Comparison of ENCODE assay signal across 10 mouse cellular contexts in the genomic region with DNA sequence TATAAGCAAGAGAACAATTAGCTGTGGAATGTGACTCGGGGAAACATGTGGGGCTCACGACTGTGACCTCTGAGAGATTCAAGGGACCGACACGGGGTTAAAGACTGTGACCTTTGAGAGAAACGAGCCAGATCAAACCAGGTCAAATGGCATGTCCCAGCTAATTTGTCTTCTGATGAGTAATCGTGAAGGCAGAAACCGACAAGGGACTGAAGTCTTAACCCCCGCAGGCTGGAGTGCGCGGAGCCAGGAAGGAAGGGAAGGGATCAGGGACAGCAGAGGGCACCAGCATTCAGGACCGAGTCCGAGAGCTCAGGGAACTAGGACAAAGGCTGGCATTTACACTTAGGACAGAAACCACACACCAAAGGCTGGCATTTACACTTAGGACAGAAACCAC. TPM values are rescaled to one million over a fixed set of nuclear protein-coding genes. Genes with fewer than 3 reads are reported as not detected.
DNase-seq lines count a peak whose midpoint lies in the region; ATAC-seq and TF ChIP-seq lines count a peak whose summit lies in the region.
"Had no signal": no experiment of that assay in that cellular context is flagged by ENCODE, and none has a peak within 500 bp of the region (broad histone marks: within the 10 kb centered on the region; RNA-seq: fewer than 3 reads in every experiment).

No protein-coding gene starts in this region.

- 20% methylated on average over 12 of the region's 12 CpGs for WGBS in lung, postnatal 0 days
- 6% methylated on average over 12 of the region's 12 CpGs for WGBS in midbrain, embryonic 11.5 days

- H3K9me3 ChIP-seq in lung, postnatal 0 days (ENCODE audit: low read length): no peaks in the 10 kb centered on the region
- H3K9me3 ChIP-seq in midbrain, embryonic 11.5 days (ENCODE audit: control insufficient read depth, low read length): no peaks in the 10 kb centered on the region
- H3K9me3 ChIP-seq: embryonic facial prominence, embryonic 15.5 days; limb, embryonic 13.5 days had no signal

- no peak overlapping the region for H3K4me3 ChIP-seq in lung, postnatal 0 days (ENCODE audit: low read depth, low read length)
- H3K4me3 ChIP-seq in midbrain, embryonic 11.5 days (ENCODE audit: low read depth, low read length): no peak overlapping the region
- H3K4me3 ChIP-seq: embryonic facial prominence, embryonic 15.5 days; limb, embryonic 13.5 days had no signal

- DNase-seq in cerebellum, postnatal 10 days: peak; percentile 32 to 36
- DNase-seq in cerebellum, adult 8-10 months: no peak
- DNase-seq in lung, postnatal 0 days (ENCODE audit: low spot score): no peak
- DNase-seq in lung, postnatal 14 days: no peak
- peak; percentile 91 for DNase-seq in midbrain, embryonic 11.5 days (ENCODE audit: low spot score, missing footprints)
- no peak for DNase-seq in thymus, postnatal 25 days
- DNase-seq in urinary bladder, adult 2 months (ENCODE audit: low spot score): no peak
- no peak for DNase-seq in urinary bladder, postnatal 14 days (ENCODE audit: low spot score)

- H3K9ac ChIP-seq in lung, postnatal 0 days (replicated peaks; ENCODE audit: low read depth): no peak overlapping the region
- H3K9ac ChIP-seq in midbrain, embryonic 11.5 days (ENCODE audit: low read length): peak overlapping the region; percentile 13
- H3K9ac ChIP-seq: embryonic facial prominence, embryonic 15.5 days; limb, embryonic 13.5 days had no signal

- no peak for TF ChIP-seq EP300 in lung, postnatal 0 days (IDR thresholded peaks at IDR 0.05)

- peak; percentile 33 for TF ChIP-seq CTCF in lung, postnatal 0 days (IDR thresholded peaks at IDR 0.05)

- no peaks in the 10 kb centered on the region for H3K4me1 ChIP-seq in lung, postnatal 0 days (ENCODE audit: insufficient read depth, low read depth, low read length)
- H3K4me1 ChIP-seq in midbrain, embryonic 11.5 days (ENCODE audit: control insufficient read depth, insufficient read depth, low read length): peaks cover 10% of the 10 kb centered on the region

- no peak overlapping the region for H3K27ac ChIP-seq in lung, postnatal 0 days (ENCODE audit: low read length)
- no peak overlapping the region for H3K27ac ChIP-seq in midbrain, embryonic 11.5 days (ENCODE audit: low read depth, low read length)
- H3K27ac ChIP-seq: embryonic facial prominence, embryonic 15.5 days; limb, embryonic 13.5 days had no signal

- H3K27me3 ChIP-seq in lung, postnatal 0 days (replicated peaks; ENCODE audit: insufficient read depth, low read length): no peaks in the 10 kb centered on the region
- no peaks in the 10 kb centered on the region for H3K27me3 ChIP-seq in midbrain, embryonic 11.5 days (ENCODE audit: control insufficient read depth, insufficient read depth, low read length)
- H3K27me3 ChIP-seq: embryonic facial prominence, embryonic 15.5 days; limb, embryonic 13.5 days had no signal

- H3K36me3 ChIP-seq in lung, postnatal 0 days (ENCODE audit: insufficient read depth, low read length): peaks cover 5% of the 10 kb centered on the region; the same call in 1 of the 2 replicates
- no peaks in the 10 kb centered on the region for H3K36me3 ChIP-seq in midbrain, embryonic 11.5 days (ENCODE audit: control insufficient read depth, insufficient read depth, low read length)

- H3K4me2 ChIP-seq in lung, postnatal 0 days (replicated peaks; ENCODE audit: low read depth, low read length): no peak overlapping the region
- no peak overlapping the region for H3K4me2 ChIP-seq in midbrain, embryonic 11.5 days
- H3K4me2 ChIP-seq: embryonic facial prominence, embryonic 15.5 days; limb, embryonic 13.5 days had no signal

- ATAC-seq in lung, postnatal 0 days: no peak
- no peak for ATAC-seq in midbrain, embryonic 11.5 days (ENCODE audit: low FRiP score)

RNA-seq across cellular contexts. Expression of gene Adi1, which starts 29.4 kb away (rescaled TPM):
- 54.5 TPM in 2 replicates for polyA plus RNA-seq in lung, postnatal 0 days (2015; fragmentation: Nextera tagmentation; extraction: Ambion mirVana)
- 45.0 and 48.1 TPM in 2 replicates for polyA plus RNA-seq in midbrain, embryonic 11.5 days (2014; fragmentation: Nextera tagmentation; extraction: Ambion mirVana)
- polyA plus RNA-seq in urinary bladder, adult 2 months (2012; rRNA removed): 56.3 and 57.6 TPM in 2 replicates

RNA-seq across cellular contexts. Expression of gene Trappc12, which starts 45.9 kb away (rescaled TPM):
- 19.0 and 21.2 TPM in 2 replicates for polyA plus RNA-seq in lung, postnatal 0 days (2015; fragmentation: Nextera tagmentation; extraction: Ambion mirVana)
- 35.9 and 37.8 TPM in 2 replicates for polyA plus RNA-seq in midbrain, embryonic 11.5 days (2014; fragmentation: Nextera tagmentation; extraction: Ambion mirVana)
- polyA plus RNA-seq in urinary bladder, adult 2 months (2012; rRNA removed): 37.5 and 41.7 TPM in 2 replicates

RNA-seq across cellular contexts. Expression of gene Eipr1, which starts 47.2 kb away (rescaled TPM):
- polyA plus RNA-seq in lung, postnatal 0 days (2015; fragmentation: Nextera tagmentation; extraction: Ambion mirVana): 18.2 and 21.6 TPM in 2 replicates
- polyA plus RNA-seq in midbrain, embryonic 11.5 days (2014; fragmentation: Nextera tagmentation; extraction: Ambion mirVana): 40.4 and 43.0 TPM in 2 replicates
- polyA plus RNA-seq in urinary bladder, adult 2 months (2012; rRNA removed): 15.2 and 16.9 TPM in 2 replicates

RNA-seq across cellular contexts. Expression of gene Rnaseh1, which starts 55.0 kb away (rescaled TPM):
- 18.9 and 21.5 TPM in 2 replicates for polyA plus RNA-seq in lung, postnatal 0 days (2015; fragmentation: Nextera tagmentation; extraction: Ambion mirVana)
- 27.1 and 28.8 TPM in 2 replicates for polyA plus RNA-seq in midbrain, embryonic 11.5 days (2014; fragmentation: Nextera tagmentation; extraction: Ambion mirVana)
- polyA plus RNA-seq in urinary bladder, adult 2 months (2012; rRNA removed): 16.9 and 25.3 TPM in 2 replicates

Comparison
In these comparisons a context has a peak if more than half of its experiments do, and no peak if none do; other contexts are left out.
1. DNase-seq: peak in cerebellum, postnatal 10 days (2 of 2) and midbrain, embryonic 11.5 days (single experiment); none in cerebellum, adult 8-10 months (single experiment), lung, postnatal 0 days (single experiment), lung, postnatal 14 days (single experiment), thymus, postnatal 25 days (single experiment), urinary bladder, adult 2 months (single experiment) and urinary bladder, postnatal 14 days (single experiment).